Mouse (Mus musculus) kidney, adult 2 months (tissue): ENCODE measurements around the gene Slc44a3.

ENCODE experiments used
- CTCF ChIP-seq: fragments of 200-500 bp; conservative IDR thresholded peaks from 2 replicates; pipeline ENCODE4 v1.5.1; 2011; ENCODE audit warnings: low read depth, mild to moderate bottlenecking, control low read depth, low read length, moderate library complexity, mixed read lengths; ENCODE audit not compliant: insufficient read depth, insufficient read length
- POLR2A ChIP-seq: fragments of 200-500 bp; IDR thresholded peaks from one replicate; pipeline ENCODE4 v1.6.1; 2011; ENCODE audit warnings: low read depth, low read length, control low read depth

GRCm38 (mm10) chr3:121485201-121485600 lies 47.0 kb downstream of the Slc44a3 start:
- TF ChIP-seq CTCF (no peak), POLR2A (no peak)
